Mouse (Mus musculus) bone marrow macrophage, adult 2 months (primary cell): ENCODE measurements around the gene Sele.

Source experiments
- CTCF ChIP-seq: IDR thresholded peaks from 2 replicates; pipeline ENCODE4 v1.5.1; 2012; ENCODE audit warnings: low read depth, mild to moderate bottlenecking, low read length, moderate library complexity
- POLR2A ChIP-seq: IDR thresholded peaks from 2 replicates; pipeline ENCODE4 v1.6.1; 2012; ENCODE audit warnings: mild to moderate bottlenecking, low read depth, low read length, borderline replicate concordance

DNA sequence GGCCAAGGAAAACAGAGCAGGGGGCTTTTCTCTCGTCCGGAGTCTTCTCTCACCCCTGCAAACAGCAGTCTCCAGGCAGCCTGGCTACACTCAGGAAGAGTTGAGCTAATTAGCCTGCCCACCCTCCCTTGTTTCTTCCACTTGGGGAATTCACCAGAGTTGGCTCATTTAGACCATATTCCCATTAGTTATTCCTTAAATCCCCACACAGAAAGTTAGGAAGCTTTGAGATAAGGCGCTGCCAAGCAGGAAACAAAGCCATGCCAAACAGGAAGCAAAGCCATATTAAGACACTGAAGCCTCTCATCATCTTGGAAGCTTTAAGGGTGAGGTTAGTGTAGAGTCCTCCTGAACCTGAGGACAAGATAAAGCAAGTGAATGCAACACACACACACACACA is 4.5 kb upstream of the Sele start:
- TF ChIP-seq POLR2A (no peak), CTCF (no peak)
